Mouse (Mus musculus): Measurements from ENCODE around the gene Agtrap.
"Not testable (repeated sequence)": the region's sequence is repeated elsewhere in the genome, so short reads cannot be mapped to it uniquely, and the experiment has no call there.

Agtrap gene

GRCm38 (mm10) chr4:148050396-148050914, 37.4 kb downstream of the Agtrap start:
- not testable (repeated sequence) for ATAC-seq (ENCODE audit: low TSS enrichment)

GRCm38 (mm10) chr4:148046450-148047031, 41.3 kb downstream of the Agtrap start:
- ATAC-seq (ENCODE audit: low TSS enrichment): no peak

- ATAC-seq (ENCODE audit: low TSS enrichment): no peak
These were observed 43.7 kb downstream of the Agtrap start for GRCm38 (mm10) chr4:148044113-148044512.

GRCm38 (mm10) chr4:148043327-148043726, 44.5 kb downstream of the Agtrap start:
- ATAC-seq (ENCODE audit: low TSS enrichment): not testable (repeated sequence)

DNA sequence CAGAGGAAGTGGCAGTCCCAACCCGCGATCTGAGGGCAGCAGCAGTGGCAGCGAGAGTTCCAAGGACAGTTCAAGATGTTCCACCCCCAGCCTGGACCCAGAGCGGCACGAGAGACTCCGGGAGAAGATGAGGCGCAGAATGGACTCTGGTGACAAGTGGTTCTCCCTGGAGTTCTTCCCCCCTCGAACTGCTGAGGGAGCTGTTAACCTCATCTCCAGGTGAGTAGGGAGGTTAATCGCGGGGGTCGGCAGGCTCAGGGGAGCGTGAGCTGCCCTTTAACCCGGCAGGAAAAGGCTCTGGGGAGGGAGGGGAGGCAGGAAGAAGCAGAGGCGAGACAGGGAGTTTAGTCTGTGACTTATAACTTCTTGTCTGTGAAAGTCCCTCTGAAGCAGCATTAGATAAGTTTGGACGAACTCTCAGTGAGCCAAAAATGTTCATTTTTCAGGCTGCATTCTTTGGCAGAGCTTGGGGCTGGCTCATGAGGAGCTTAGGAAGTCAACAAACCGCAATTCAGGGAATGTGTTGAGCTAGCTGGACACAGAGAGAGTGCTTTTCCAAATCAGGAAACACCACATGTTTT, 46.1 kb downstream of the Agtrap start:
- ATAC-seq (ENCODE audit: low TSS enrichment): peak; percentile 11; the same call in 1 of the 2 replicates

- no peak for ATAC-seq (ENCODE audit: low TSS enrichment)
These were observed 46.8 kb downstream of the Agtrap start for GRCm38 (mm10) chr4:148040933-148041610.

GRCm38 (mm10) chr4:148040029-148040830, 47.6 kb downstream of the Agtrap start:
- ATAC-seq (ENCODE audit: low TSS enrichment): no peak

DNA sequence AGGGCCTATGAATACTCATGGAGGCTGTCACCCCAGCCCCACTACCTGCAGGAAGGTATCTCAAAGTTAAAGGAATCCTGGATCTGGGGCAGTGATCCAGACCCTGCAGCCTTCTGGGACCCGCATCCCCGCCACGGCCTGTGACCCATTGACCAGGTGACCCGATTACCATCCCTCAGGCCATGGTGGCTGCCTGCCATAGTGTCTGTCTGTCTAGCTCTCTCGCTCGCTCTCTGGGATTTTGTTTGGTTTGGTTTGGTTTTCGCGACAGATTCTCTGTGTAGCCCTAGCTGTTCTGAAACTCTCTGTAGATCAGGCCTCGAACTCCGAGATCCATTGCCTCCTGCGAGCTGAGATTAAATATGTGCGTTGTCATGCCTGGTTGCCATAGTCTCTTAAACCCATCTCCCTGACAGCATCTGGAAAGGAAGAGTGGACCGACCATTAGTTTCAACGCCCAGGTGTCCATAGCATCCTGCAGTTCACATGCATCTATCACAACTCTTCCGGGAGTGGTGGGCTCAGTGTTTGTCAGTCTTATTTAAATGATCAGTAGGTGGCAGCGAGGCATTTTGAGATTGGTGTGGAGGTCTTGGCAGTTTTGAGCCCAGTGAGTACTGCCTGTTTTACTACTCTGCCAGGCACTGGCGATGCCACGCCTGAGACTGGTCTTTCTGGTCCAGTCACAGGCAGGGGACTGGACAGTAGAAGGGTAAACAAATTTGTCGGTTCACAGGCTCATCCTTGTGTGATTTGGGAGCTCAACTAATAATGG, 48.4 kb downstream of the Agtrap start:
- ATAC-seq (ENCODE audit: low TSS enrichment): no peak

DNA sequence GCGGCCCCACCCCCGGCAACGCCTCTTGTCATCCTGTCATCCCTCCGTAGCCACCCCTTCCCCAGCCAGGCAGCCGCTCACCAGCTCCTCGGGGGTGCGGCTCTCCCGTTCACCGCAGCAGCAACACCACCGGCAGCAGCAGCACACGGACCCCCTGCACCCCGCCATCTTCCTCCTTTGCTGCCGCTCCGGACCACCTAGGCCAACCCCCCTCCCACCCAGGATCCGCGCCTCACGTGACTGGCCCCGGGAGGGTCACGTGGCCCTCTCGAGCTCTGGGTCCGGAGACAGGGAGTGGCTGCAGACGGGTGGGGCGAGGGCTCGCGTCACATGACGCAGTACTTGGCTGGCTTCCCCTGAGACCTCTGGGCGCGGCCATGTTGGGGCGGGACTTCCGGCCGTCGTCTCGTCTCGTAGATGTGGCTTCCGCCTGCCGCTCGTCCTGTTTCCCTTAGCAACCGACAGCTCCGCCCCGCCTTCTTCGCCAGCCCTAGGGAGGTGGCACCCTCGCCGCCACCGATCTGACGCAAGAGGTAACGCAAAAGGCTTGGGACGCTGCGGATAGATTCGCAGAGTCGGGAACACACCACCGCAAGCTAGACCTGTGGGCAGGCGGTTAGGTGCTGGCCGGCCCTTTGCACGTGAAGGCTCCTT, 49.1 kb downstream of the Agtrap start, which contains the start of the genes Clcn6 and Mthfr:
Gene Clcn6 (minus strand): TSS at position 222 of the 654 bp plus-strand sequence.
Gene Mthfr (plus strand): TSS at position 478 of the 654 bp plus-strand sequence.
- ATAC-seq (ENCODE audit: low TSS enrichment): peak; percentile 86

- peak; percentile 7; the same call in 1 of the 2 replicates for ATAC-seq (ENCODE audit: low TSS enrichment)
These were observed 49.7 kb downstream of the Agtrap start for GRCm38 (mm10) chr4:148038079-148038599.

DNA sequence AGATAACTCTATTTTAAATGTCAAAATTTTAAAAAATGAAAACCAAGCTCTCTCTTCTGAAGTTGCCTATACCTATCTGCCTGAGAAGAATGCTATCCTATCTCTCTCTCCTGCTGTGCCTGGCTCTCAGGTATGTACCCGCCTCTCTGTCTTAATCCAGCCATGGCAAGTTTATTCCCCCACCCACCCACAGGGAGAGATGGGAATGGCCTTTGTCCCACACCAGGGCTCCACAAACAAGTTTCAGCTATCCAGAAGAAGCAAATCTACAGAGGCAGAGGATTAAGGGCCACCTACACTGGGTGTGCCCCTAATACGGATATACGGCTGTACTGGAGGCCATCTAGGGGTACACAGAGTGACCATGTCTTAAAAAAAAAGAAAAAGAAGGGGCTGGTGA, 52.4 kb downstream of the Agtrap start:
- ATAC-seq (ENCODE audit: low TSS enrichment): no peak

DNA sequence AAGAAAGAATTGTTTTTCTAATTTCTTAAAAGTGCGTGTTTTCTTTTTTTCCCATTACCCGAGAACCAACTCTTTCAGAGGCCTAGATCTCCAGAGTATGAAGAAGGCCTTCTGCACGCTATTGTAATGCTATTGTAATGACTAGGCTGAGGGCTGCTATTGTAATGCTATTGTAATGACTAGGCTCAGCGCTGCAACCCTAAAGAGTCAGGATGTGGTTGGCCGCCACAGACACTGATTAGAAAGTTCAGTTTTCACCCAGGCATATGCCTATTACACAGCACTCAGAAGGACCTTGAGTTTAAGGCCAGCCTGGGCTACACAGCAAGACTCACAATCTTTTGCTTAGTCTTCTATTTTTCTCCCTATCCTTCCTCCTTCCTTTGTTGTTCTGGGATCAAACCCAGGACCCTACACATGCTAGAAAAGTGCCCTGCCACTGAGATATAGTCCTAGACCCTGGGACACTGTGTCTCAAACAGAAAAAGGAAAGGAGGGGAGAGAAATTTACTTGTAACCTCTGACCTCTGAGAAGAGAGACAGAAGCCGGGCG, 53.9 kb downstream of the Agtrap start:
- no peak for ATAC-seq (ENCODE audit: low TSS enrichment)

DNA sequence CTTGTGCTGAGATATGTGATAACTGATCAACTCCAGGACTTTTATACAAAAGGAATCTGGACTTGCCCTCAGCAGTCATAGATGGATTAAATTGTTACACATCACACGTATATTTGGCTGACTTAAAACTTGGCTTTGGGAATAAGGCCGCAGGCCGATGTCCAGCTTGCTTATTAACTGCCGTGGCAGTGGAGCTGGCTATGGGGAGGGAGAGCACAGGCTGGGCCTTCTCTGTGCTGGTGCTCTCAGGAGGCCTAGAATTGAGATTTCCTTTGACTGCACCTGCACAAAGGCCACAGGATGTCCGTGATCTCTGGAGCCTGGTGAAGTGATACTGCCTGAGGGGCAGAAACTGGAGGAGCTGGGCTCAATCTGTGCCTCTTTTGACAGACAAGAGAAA, 57.3 kb downstream of the Agtrap start:
- no peak for ATAC-seq (ENCODE audit: low TSS enrichment)

DNA sequence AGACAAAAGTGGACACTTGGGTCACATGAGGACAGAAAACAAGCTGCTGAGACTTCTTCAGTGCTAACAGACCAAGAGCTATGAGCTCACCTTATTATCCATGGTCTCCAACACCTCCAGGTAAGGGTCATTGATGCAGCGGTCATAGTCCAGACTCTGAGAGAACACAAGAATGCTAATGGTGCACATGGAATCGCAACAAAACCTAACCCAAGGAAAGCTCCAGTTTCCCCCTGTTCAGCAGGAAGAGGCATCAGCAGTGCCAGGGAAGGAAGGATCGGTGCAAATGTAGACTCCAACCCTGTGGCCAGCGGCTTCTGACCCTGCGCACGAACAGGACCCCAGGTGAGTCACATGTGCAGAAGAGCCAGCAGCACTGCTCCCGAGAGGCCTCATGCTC, 58.5 kb downstream of the Agtrap start:
- ATAC-seq (ENCODE audit: low TSS enrichment): no peak
